Mouse (Mus musculus) forebrain, embryonic 15.5 days (tissue): ENCODE measurements around the gene Tbc1d30. TPM values are rescaled to one million over a fixed set of nuclear protein-coding genes. Genes with fewer than 3 reads are reported as not detected.

Experiments
- ATAC-seq: fragments of 200-750 bp; cut with Nextera tagmentation; replicated peaks from 2 replicates; pipeline ENCODE4 v1.8.0; 2017; ENCODE audit warnings: mild to moderate bottlenecking, moderate TSS enrichment, moderate library complexity
- H3K27ac ChIP-seq: fragments of 300-500 bp; sonication (generic); replicated peaks from 2 replicates; pipeline ENCODE4 v1.5.1; 2015; ENCODE audit warnings: mild to moderate bottlenecking, inconsistent platforms
- H3K27me3 ChIP-seq: fragments of 300-500 bp; sonication (generic); 2 replicates; pipeline ENCODE4 v1.6.1; 2015; ENCODE audit warnings: inconsistent platforms
- H3K36me3 ChIP-seq: fragments of 300-500 bp; sonication (generic); 2 replicates; pipeline ENCODE4 v1.6.1; 2015; ENCODE audit warnings: mild to moderate bottlenecking, inconsistent platforms
- H3K4me1 ChIP-seq: fragments of 300-500 bp; sonication (generic); 2 replicates; pipeline ENCODE4 v1.6.1; 2015; ENCODE audit warnings: inconsistent platforms
- H3K4me2 ChIP-seq: fragments of 300-500 bp; sonication (generic); replicated peaks from 2 replicates; pipeline ENCODE4 v1.6.1; 2015; ENCODE audit warnings: mild to moderate bottlenecking, inconsistent platforms
- H3K4me3 ChIP-seq: fragments of 300-500 bp; sonication (generic); 2 replicates; pipeline ENCODE4 v1.5.1; 2015; ENCODE audit warnings: mild to moderate bottlenecking, inconsistent platforms
- H3K9ac ChIP-seq: fragments of 300-500 bp; sonication (generic); replicated peaks from 2 replicates; pipeline ENCODE4 v1.6.1; 2015; ENCODE audit warnings: mild to moderate bottlenecking, inconsistent platforms
- H3K9me3 ChIP-seq: fragments of 300-500 bp; sonication (generic); 2 replicates; pipeline ENCODE4 v1.6.1; 2016; ENCODE audit warnings: inconsistent platforms
- WGBS: fragments of 180-500 bp; shearing (Covaris S2); methylation state at CpG from one replicate; pipeline ENCODE4 v1.1.7; 2015; ENCODE audit warnings: mixed read lengths; 5-methylcytosine and 5-hydroxymethylcytosine counted together
- polyA plus RNA-seq: library from polyadenylated mRNA; unstranded; fragments of >200 nt; fragmentation: Nextera tagmentation; extraction: Ambion mirVana; gene quantifications from 2 replicates; pipeline ENCODE4 v1.2.1, GENCODE M21; 2015

Gene Tbc1d30
- polyA plus RNA-seq, 1 experiment from 2014 or later, result 9.1 TPM

DNA sequence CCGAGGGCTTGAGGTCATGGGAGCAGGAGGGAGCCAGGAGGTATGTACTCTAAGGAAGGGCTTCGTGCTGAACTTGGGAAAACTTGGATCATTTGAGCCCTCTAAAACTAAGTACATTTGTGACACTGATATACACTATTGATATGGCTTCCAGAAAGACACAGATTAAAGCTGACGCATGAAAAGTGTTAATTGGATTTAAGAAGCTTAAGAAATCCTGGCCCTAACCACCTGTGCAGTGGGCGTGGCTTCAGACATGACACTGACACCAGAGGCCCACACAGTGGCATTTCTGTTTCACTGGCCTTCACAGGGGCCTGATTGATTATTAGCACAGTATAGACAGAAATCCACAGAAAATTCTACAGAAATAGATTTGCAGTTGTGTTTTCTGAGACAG lies 21.5 kb downstream of the Tbc1d30 start:
- Histone ChIP-seq H3K4me2 (no peak overlapping the region), H3K4me1 (no peaks in the 10 kb centered on the region), H3K9ac (no peak overlapping the region), H3K27ac (no peak overlapping the region), H3K27me3 (no peaks in the 10 kb centered on the region), H3K9me3 (no peaks in the 10 kb centered on the region), H3K4me3 (no peak overlapping the region), H3K36me3 (no peaks in the 10 kb centered on the region)
- ATAC-seq, result no peak
- WGBS, result 71% methylated on average over 4 of the region's 4 CpGs

DNA sequence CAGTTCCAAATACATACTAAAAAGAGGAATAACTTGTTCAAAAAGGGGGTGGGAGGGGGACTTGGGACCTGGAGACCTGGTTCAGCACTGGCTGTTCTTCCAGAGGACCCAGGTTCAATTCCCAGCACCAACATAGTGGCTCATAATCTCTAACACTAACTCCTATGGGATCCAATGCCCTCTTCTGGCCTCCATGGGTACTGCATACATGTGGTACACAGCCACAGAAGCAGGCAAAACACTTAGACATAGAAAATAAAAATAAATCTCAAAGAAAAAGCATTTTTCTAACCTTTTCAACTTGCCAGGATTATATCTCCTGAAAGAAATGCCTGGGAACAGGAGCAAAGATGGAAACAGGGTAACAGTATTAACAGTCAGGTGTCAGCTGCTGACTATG lies 24.9 kb downstream of the Tbc1d30 start:
- Histone ChIP-seq H3K36me3 (no peaks in the 10 kb centered on the region), H3K9ac (no peak overlapping the region), H3K4me2 (no peak overlapping the region), H3K9me3 (no peaks in the 10 kb centered on the region), H3K4me3 (no peak overlapping the region), H3K4me1 (0 out of 2 replicates have a peak, but pooled peaks cover 3% of the 10 kb centered on the region), H3K27me3 (no peaks in the 10 kb centered on the region), H3K27ac (no peak overlapping the region)
- ATAC-seq, result no peak

DNA sequence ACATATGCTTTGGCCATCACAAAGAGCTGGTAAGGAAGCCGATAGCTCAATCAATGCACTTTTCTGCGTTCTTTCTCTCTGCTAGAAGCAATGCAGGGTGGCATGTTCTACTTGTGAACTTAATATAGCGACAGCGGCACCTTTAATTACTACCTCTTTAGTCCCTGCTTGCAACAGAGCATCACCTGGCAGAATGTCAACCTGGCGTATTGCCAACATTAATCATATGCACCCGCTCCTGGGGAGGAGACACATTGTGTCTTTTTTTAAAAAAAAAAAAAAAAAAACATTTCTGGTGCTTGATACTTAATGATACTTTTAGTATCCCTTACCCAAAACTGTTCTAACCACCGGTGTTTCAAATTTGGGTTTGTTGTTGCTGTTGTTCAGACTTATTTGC lies 27.6 kb downstream of the Tbc1d30 start:
- H3K9me3 ChIP-seq, result no peaks in the 10 kb centered on the region
- H3K4me3 ChIP-seq, result no peak overlapping the region
- no peak overlapping the region; the same call in 1 of the 2 replicates for H3K27ac ChIP-seq
- WGBS, result 53% methylated on average over 7 of the region's 7 CpGs
- H3K27me3 ChIP-seq, result no peaks in the 10 kb centered on the region
- no peak overlapping the region for H3K9ac ChIP-seq
- no peaks in the 10 kb centered on the region for H3K36me3 ChIP-seq
- no peak for ATAC-seq
- 0 out of 2 replicates have a peak, but pooled peaks cover 3% of the 10 kb centered on the region for H3K4me1 ChIP-seq
- no peak overlapping the region for H3K4me2 ChIP-seq

DNA sequence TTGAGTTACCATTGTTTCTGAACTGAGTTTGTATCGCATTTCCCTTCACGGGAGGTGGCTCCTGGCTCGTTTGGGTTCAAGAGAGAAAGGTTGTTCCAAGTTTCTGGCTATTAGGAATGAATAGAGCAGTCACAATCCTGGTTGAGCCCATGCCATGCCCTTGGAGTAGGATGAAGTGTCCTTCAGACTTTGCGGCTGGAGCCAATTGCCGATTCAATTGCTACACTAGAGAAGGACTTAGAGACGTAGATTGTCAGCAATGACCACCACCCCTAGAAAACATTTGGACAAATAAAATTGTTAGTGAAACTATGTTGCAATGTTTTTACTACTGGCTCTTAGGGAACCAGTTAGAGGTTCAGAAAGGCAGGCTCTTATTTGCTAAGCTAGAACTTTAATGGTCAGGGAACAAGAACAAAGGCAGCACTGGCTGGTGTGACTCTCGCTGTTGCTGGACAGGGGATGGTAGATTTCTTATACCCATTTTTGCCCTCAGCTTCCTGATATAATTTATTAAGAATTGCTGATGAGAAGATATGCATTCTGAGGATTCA lies 32.6 kb downstream of the Tbc1d30 start:
- no peak overlapping the region for H3K4me3 ChIP-seq
- 67% methylated on average over 7 of the region's 7 CpGs for WGBS
- no peak for ATAC-seq

DNA sequence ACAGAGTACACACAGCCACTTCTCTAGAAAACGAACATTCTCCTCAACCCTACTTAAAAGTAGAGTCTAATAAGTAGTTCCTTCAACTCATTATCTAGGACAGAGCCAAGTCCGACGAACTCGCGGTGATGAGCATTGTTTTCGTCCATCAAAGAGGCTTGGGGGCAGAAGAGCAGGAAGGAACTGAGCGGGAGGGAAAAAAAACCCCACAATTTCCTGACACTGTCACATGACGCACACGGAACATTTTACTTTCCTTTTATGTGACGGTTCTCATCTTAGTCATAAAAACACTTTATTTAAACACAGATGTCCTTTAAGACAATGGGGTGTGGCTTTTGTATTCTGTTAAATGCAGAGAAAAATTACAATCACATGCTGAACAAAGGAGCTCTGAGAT lies 34.7 kb downstream of the Tbc1d30 start:
- ATAC-seq, result no peak
- no peak overlapping the region for H3K4me3 ChIP-seq
- H3K9ac ChIP-seq, result no peak overlapping the region
- peaks cover 5% of the 10 kb centered on the region; the same call in 1 of the 2 replicates for H3K27me3 ChIP-seq
- 0 out of 2 replicates have a peak, but pooled peaks cover 8% of the 10 kb centered on the region for H3K4me1 ChIP-seq
- no peaks in the 10 kb centered on the region for H3K9me3 ChIP-seq
- H3K36me3 ChIP-seq, result no peaks in the 10 kb centered on the region
- no peak overlapping the region for H3K4me2 ChIP-seq
- 83% methylated on average over 10 of the region's 10 CpGs for WGBS
- H3K27ac ChIP-seq, result no peak overlapping the region

More for the DNA sequence above, 32.6 kb downstream of the Tbc1d30 start:
- Histone ChIP-seq H3K9me3 (no peaks in the 10 kb centered on the region), H3K27me3 (no peaks in the 10 kb centered on the region), H3K4me1 (0 out of 2 replicates have a peak, but pooled peaks cover 8% of the 10 kb centered on the region), H3K9ac (no peak overlapping the region), H3K4me2 (no peak overlapping the region), H3K36me3 (no peaks in the 10 kb centered on the region), H3K27ac (no peak overlapping the region)

DNA sequence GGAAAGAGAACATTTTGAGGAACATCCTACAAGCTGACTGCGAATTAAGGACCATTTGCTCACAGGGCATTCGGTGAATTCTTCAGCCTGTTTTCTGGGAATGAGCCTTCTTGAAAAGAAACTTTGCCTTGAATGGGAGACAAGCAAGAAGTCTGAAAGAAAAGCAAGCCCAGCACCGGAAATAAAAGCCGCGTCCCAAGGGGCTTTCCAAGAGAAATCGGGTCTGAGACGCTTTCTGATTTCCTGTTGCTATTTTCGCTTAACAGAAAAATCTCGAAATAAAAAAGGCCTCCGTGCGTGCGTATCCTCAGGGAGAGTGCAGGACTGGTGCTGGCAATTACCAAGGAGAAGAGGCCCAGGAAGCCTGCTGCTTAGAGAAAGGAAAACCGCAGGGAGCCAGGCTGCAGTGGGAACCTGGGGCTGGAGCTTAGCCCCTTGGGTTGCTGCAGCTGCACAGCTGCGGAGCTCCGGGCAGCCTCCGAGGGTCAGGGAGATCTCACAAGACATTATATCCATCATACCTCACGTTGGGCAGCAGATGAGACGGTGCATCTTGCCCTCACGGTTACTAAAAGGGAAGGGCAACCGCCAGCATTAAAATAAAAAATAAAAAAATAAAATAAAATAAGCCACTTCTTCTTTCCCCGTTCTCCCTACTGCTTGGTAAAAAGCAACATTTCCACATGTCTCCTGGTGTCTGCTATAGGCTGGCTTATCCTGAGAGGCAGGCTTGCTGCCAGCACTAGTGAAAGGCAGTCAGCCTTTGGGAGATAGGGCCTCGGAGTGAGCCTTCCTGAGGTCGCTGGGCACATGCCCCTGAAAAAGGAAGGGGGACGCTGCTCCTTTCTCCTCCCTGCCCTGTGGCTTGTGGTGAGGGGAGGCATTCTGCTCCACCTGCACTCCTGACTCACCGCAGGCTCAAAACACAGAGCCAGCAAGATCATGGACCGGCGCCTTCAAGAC lies 35.5 kb downstream of the Tbc1d30 start:
- H3K4me3 ChIP-seq, result no peak overlapping the region
- no peak overlapping the region for H3K9ac ChIP-seq
- H3K36me3 ChIP-seq, result no peaks in the 10 kb centered on the region
- no peak overlapping the region for H3K27ac ChIP-seq
- WGBS, result 24% methylated on average over 27 of the region's 27 CpGs
- no peak for ATAC-seq
- H3K9me3 ChIP-seq, result no peaks in the 10 kb centered on the region
- 0 out of 2 replicates have a peak, but pooled peaks cover 8% of the 10 kb centered on the region for H3K4me1 ChIP-seq
- peak overlapping the region; percentile 17; the same call in 1 of the 2 replicates for H3K4me2 ChIP-seq
- peaks cover 5% of the 10 kb centered on the region; the same call in 1 of the 2 replicates for H3K27me3 ChIP-seq

DNA sequence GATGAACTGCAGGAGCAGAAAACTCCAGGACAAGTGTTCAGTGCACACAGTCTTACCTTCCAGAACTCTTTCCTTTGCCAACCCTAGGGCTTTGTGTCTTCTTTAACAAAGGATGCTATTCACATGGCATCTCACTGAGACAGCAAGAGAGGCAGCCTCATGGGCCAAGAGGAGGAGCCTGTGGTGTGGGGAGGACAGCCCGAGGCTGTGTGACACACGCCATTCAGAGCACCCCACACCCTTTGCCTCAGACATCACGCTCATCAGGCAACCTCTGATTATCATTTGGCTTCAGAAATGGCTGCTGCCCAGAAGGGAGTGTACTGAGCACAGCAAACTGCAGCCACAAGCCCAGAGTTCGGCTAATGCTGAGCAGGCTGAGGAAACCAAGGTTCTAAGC lies 36.9 kb downstream of the Tbc1d30 start:
- Histone ChIP-seq H3K4me2 (no peak overlapping the region), H3K27ac (no peak overlapping the region), H3K4me3 (no peak overlapping the region), H3K36me3 (no peaks in the 10 kb centered on the region), H3K9me3 (no peaks in the 10 kb centered on the region), H3K4me1 (peaks cover 16% of the 10 kb centered on the region), H3K9ac (no peak overlapping the region), H3K27me3 (peaks cover 5% of the 10 kb centered on the region; the same call in 1 of the 2 replicates)
- ATAC-seq, result no peak
- 20% methylated on average over 4 of the region's 4 CpGs for WGBS

DNA sequence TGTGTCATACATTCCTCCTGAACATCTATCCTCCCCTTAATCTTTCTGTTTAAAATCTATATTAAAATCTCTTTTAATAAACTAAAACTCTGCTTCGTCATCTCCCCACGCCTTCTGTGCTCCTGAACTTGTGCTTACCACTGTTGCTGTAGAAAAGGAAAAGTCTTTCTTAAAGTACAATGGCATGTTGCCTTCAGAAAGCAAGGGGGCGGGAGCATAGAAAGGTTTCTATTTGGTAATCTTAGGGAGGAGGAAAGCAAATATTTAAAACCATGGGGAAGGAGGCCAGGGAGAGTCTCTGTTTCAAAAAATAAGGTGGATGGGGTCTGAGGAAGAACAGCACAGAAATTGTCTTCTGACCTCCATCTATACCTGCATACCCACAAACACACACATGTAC lies 38.0 kb downstream of the Tbc1d30 start:
- Histone ChIP-seq H3K27ac (no peak overlapping the region), H3K4me1 (peaks cover 26% of the 10 kb centered on the region), H3K4me2 (no peak overlapping the region), H3K36me3 (no peaks in the 10 kb centered on the region), H3K4me3 (no peak overlapping the region), H3K9ac (no peak overlapping the region), H3K9me3 (no peaks in the 10 kb centered on the region), H3K27me3 (peaks cover 5% of the 10 kb centered on the region; the same call in 1 of the 2 replicates)
- 91% methylated on average over 3 of the region's 3 CpGs for WGBS
- no peak for ATAC-seq

DNA sequence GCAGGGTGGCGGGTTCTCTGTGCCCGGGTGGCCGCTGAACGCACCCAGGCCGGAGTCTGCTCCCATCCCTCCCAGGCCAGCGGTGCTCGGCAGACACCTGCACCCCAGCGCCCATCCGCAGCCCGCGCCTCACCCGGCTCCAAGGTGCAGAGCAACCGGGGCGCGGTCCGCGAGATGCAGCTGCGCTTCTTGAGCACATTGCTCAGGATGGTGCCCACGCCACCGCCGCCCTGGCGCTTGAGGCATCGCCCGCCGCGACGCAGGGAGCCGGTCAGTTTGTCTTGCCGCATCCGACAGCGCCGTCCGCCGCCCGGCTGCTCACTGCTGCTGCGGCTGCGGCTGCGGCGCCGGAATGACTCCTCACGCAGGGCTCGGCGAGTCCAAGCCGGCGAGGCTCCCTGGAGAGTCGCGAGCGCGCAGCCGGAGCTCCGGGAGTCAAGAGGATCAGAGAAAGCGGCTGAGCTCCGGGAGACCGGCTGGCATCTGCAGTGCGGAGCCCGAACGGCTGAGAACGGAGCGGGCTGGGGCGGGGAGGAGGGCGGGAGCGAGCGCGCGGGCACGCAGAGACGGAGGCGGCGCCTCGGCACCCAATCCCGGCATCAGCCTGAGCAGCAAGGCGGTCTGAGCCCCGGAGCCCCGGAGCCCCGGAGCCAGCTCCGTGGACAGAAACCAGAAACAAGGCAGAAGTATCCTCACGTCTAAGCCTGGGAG lies 40.4 kb downstream of the Tbc1d30 start:
- WGBS, result under 1% methylated on average over 77 of the region's 77 CpGs
- peak; percentile 96 for ATAC-seq
- H3K4me1 ChIP-seq, result peaks cover 33% of the 10 kb centered on the region

DNA sequence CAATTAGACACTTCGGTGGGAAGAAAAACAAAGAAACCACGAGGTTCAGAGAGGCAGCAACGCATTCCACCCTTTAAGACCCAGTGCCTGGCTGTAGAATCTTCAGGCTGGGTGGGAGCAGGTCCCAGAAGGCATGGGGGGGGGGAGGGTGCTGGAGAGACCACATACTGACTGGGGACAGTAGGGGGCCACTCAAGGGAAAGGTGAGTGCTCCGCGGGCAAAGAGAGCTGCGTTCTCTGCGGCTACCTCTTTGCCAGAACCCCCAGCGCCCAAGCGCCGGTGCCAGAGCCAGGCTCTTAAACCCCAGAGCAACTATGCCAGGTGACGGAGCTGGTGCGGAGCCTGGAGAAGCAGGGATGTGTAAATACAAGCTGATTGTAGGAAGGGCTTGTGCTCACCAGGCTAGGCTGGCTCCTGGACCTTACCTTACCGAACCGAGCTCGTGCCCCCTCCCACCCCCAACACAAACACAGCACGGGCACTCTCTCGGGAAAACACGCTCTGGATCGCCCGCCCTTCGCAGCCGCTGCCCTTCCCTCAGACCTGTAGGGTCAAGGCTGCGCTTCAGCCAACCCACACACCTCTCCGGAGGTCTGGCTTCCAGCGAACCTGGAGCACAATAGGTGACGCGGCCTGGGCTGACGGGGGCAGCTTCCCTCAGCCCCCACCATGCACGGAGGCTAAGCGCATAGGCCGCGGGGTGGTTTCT lies 41.1 kb downstream of the Tbc1d30 start:
- Histone ChIP-seq H3K9ac (peak overlapping the region; percentile 88), H3K27me3 (peaks cover 5% of the 10 kb centered on the region; the same call in 1 of the 2 replicates), H3K4me1 (peaks cover 29% of the 10 kb centered on the region), H3K36me3 (no peaks in the 10 kb centered on the region), H3K4me2 (peak overlapping the region; percentile 91), H3K9me3 (no peaks in the 10 kb centered on the region), H3K27ac (peak overlapping the region; percentile 93), H3K4me3 (peak overlapping the region; percentile 81)
- ATAC-seq, result peak; percentile 33
- WGBS, result under 1% methylated on average over 32 of the region's 32 CpGs

More for the DNA sequence above, 40.4 kb downstream of the Tbc1d30 start:
- H3K27ac ChIP-seq, result peak overlapping the region; percentile 93
- peaks cover 5% of the 10 kb centered on the region; the same call in 1 of the 2 replicates for H3K27me3 ChIP-seq
- no peaks in the 10 kb centered on the region for H3K36me3 ChIP-seq
- H3K9ac ChIP-seq, result peak overlapping the region; percentile 88
- peak overlapping the region; percentile 81 for H3K4me3 ChIP-seq
- peak overlapping the region; percentile 91 for H3K4me2 ChIP-seq
- no peaks in the 10 kb centered on the region for H3K9me3 ChIP-seq

DNA sequence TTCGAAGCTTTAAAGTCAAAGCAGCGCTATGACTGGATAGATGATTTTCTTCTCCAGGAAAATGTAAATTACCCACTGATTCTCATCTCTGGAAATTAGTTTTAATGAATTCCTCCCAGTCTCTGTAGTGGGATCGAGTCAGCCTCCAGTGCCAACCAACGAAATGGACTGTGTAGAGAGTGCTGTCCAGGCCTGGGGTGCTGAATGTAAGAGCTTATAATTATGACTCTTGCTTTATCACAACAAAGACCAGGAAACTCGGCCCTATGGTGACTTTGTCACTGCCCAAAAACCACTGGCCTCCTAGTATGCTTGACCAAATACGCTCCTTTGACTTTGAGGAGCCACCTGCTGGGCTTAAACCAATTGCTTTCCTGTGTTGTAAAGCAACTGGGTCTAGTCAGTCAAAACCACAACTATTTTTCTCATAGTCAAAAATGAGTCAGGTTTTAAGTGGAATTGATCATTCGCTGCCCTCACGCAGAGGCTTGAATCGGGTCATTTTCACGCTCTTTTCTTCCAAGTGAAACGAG lies 41.9 kb downstream of the Tbc1d30 start:
- H3K4me1 ChIP-seq, result peaks cover 29% of the 10 kb centered on the region
- H3K9ac ChIP-seq, result peak overlapping the region; percentile 88
- no peak for ATAC-seq
- H3K36me3 ChIP-seq, result no peaks in the 10 kb centered on the region
- H3K27ac ChIP-seq, result peak overlapping the region; percentile 93; the same call in 1 of the 2 replicates
- H3K9me3 ChIP-seq, result no peaks in the 10 kb centered on the region
- 17% methylated on average over 11 of the region's 11 CpGs for WGBS
- peaks cover 5% of the 10 kb centered on the region; the same call in 1 of the 2 replicates for H3K27me3 ChIP-seq
- H3K4me2 ChIP-seq, result peak overlapping the region; percentile 91
- peak overlapping the region; percentile 81 for H3K4me3 ChIP-seq
